Mouse (Mus musculus) cerebellum, adult 11 months (tissue): ENCODE results near the gene Rab13.

Experiments
- DNase-seq: peaks from one replicate; pipeline ENCODE4 v3.0.0; 2022

Rab13 gene

DNA sequence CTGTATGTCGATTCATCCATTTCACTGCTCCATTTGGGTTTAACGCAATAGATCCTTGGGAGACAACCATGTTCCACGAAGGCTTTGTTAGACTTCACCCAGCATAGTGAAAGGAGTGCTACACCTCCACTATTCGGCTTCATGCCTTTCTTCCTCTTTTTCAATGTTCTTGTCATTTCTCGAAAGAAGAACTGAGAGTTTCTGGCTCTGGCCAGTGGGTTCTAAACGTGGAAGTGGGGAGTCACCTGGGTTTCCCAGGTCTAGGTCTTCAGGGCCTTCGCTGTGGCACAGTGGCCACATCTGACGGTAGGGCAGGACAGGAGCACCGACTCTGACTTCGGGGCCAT lies 51.2 kb downstream of the Rab13 start:
- no peak for DNase-seq

DNA sequence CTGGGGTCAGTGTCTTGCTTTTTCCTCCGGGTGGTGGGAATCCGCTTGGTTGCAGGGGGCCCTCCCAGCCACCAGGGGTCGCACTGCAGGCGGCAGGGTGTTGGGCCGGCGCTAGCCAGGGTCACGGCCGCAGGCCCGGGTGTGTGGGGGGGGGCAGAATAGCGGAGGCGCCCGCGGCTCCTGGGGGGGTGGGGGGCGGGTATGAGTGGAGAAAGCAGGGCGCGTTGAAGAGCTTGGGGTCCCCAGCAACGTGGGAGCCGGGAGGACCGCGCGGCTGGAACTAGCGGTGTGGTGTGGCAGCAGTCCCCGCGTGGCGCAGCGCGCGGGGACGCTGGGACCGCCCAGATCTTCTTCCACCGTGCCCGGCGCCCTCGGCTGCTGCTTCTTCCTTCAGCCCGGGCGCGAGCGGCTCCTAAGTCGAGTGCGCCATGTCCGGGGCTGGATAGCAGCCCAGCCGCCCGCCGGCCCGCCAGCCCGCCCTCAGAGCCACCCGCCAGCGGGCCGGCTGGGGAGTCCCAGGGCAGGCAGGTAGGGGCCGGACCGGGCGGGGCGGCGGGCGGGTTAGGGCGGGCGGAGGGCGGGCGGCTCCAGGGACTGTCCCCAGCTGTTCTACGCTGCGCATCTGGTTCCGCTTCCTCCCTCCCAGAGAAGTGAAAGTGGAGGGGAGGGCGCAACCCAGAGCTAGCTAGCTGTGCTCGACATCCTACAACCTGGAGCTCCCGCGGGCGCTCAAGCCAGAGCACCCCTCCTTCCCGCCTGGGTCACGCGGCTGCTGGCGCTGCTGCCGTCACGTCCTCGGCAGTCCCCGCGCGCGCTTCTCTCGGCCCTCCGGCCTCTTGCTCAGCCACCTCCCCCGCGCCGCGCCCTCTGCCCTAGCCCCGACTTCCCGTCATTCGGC lies 51.8 kb downstream of the Rab13 start, which contains the start of gene Dennd4b:
TSS of gene Dennd4b (plus strand) at position 152 of the 898 bp plus-strand sequence.
- DNase-seq = peak; percentile 90

DNA sequence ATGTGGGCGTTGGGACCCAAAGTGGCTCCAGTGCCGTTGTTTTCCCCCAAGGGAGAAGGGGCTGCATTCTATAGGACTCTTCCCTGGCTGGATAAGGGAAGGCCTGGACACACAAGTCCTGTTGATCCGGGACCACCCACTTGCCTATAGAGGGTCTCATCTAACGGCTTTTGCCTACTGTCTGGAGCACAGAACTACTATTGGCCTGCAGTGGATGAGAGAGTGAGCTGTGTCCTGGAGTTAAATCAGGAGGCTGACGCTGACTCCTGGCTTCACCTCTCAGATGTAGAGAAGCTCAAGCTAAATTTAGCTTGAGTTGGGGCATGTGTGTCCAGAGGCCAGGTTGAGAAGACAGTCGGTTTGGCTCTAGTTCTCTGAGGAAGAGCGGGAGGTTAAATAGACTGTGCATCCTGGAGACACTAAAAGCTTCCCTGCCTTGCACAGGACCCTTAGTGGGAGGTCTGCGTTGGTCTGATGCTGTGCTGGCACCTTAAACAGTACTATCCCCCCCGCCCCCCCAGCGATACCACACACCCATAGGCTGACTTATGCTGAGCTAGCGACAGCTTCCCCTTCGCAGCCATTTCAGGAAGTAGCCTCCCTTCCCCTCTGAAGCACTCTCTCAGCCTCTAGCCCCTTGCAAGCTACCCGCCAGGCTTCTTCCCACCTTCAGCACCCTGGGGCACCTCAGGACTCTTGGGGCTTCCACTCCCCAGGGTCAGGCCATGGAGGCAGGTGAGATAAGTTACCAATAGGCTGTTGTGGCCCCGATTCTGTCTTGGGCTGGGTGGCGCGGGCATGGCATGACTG lies 52.6 kb downstream of the Rab13 start:
- no peak for DNase-seq

DNA sequence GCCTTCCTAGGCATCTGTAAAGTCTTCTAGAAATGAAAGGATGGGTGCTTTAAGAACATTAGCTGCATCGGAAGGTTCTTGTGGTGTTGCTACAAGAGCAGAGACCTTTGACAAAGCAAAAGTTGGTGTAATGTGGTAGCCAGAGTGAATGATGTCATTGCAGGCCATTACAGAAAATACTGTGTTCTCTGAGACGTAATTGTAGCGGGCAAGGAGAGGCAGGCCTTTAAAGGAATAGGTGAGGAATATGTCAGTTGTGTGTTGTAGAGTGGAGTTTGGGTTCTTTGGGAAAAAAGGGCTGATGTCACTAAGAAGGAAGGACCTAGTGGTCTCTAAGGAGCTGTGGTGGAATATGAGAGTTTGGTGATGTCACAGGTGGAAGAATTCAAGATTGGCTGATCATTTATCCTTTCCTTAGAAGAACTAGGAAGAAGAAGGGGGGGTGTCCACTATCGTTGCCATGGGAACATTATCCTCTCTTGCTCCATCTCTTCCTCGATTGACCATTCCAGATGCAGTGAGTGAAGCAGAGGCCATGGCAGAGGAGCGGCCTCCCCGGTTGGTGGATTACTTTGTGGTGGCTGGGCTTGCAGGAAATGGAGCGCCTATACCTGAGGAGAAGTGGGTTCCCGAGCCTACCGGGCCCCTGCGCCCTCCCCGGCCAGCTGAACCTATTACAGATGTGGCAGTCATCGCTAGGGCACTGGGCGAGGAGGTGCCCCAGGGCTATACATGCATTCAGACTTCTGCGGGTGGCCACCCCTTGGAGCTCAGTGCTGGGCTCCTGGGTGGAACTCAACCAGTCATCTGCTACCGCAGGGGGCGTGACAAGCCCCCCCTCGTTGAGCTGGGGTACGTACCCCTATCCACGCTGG lies 53.6 kb downstream of the Rab13 start:
- DNase-seq = no peak

DNA sequence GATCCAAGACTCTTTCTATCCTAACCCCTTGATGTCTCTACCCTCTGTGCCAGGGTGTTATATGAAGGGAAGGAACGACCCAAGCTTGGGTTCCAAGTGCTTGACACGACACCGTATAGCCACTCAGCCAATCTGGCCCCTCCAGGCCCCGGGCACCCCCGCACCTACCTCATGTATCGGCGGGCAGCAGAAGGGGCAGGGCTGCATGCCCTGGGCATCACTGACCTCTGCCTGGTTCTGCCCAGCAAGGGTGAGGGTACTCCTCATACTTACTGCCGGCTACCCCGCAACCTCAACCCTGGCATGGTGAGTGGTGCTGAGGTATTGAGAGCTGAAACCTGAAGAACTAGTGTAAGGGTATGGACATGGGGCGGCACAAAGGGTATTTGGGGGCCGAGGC lies 54.7 kb downstream of the Rab13 start:
- DNase-seq = no peak

DNA sequence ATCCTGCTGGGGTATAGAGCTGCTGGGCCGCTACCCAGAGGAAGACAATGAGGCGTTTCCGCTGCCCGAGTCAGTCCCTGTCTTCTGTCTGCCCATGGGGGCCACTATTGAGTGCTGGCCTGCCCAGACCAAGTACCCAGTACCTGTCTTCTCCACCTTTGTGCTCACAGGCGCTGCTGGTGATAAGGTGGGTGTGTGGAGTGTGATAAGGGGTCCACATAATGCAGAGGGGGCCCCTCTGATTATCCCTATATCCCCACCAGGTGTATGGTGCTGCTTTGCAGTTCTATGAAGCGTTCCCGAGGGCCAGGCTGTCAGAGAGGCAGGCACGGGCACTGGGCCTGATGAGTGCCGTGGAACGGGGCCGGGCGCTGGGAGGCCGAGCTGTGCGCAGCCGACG lies 55.5 kb downstream of the Rab13 start:
- no peak for DNase-seq

DNA sequence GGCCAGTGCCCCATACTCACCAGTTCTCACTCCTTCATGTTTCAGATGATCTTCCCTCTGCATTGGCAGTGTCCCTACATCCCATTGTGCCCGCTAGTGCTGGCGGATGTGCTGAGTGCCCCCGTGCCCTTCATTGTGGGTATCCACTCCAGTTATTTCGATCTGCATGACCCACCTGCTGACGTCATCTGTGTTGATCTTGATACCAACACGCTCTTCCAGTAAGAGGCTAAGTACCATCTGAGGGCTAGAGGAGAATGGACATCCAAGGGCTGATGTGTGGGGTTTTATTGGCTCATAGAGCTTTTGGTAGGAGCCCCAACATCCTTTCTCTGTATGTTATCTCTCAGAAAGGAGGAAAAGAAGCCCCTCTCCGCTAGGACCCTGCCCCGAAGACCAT lies 57.3 kb downstream of the Rab13 start:
- DNase-seq = no peak

DNA sequence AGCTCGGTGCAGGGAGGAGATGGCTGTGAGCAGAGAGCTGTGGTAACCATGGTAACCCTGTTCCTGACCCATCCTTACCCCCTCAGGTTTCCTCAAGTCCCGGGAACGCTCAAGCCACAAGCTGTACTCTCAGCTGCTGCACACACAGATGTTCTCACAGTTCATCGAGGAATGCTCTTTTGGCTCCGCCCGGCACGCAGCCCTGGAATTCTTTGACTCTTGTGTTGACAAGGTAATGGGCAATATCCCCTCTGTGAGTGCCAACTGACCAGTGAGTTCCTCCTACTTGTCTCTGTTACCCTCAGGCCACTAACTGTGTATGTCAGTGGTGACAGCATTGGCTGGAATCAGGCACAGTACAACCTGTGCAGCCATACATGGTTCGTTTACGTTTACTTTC lies 58.7 kb downstream of the Rab13 start:
- DNase-seq = no peak

DNA sequence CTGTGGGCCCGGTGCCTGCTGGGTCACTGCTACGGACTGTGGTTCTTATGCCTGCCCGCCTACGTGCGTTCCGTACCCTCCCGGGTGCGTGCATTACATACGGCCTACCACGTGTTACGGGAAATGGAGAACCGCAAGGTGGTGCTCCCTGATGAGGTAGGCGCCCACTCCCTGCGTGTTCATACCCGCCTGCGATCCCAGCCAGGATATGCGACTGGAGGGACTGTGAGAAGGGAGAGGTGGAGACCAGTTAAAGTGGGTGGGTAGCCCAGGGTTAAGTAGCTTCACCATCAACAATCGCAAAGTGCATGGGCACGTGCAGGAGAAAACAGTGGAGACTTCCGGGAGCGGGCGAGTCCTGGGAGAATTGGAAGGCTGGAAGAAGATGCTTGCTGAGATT lies 60.4 kb downstream of the Rab13 start:
- no peak for DNase-seq

DNA sequence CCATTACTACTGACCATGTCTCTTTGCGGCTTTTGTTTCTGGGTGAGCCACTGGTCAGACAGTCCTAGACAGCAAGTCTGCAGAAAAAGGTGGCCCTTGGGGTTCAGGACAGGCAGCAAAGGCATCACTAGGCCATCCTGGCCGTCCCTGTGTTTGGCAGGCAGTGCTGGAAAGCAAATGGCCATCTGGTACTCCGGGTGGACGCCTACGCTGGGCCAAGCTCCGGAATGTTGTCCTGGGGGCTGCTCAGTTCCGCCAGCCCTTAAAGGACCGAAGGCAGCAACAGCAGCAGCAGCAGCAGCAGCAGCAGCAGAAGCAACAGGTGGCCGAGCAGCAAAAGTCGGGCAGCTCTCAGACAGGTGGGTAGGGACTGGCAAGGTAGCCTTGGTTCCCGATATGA lies 61.8 kb downstream of the Rab13 start:
- peak; percentile 68 for DNase-seq
